Mouse (Mus musculus) C2C12 (cell line): ENCODE measurements around the gene Tpcn1. TPM values are rescaled to one million over a fixed set of nuclear protein-coding genes. Genes with fewer than 3 reads are reported as not detected.

ENCODE experiments used
- H3K27me3 ChIP-seq: one replicate; pipeline ENCODE4 v1.6.1; 2011; ENCODE audit not compliant: control insufficient read depth, insufficient read depth, insufficient read length
- H3K36me3 ChIP-seq: one replicate; pipeline ENCODE4 v1.6.1; 2011; ENCODE audit not compliant: control insufficient read depth, insufficient read depth
- H3K4me3 ChIP-seq: one replicate; pipeline ENCODE4 v1.5.1; 2011; ENCODE audit warnings: mild to moderate bottlenecking, control low read depth; ENCODE audit not compliant: poor library complexity, insufficient read depth, severe bottlenecking
- H3K79me2 ChIP-seq: one replicate; pipeline ENCODE4 v1.6.1; 2011; ENCODE audit not compliant: control insufficient read depth, insufficient read depth
- H3K79me3 ChIP-seq: one replicate; pipeline ENCODE4 v1.6.1; 2011; ENCODE audit warnings: low read depth, control low read depth
- H3ac ChIP-seq: one replicate; pipeline ENCODE3; 2011; ENCODE audit warnings: low read depth; ENCODE audit not compliant: control insufficient read depth, insufficient read length
- CEBPB ChIP-seq: IDR thresholded peaks from one replicate; pipeline ENCODE4 v1.6.1; 2011; ENCODE audit warnings: low read depth, mild to moderate bottlenecking, control low read depth, moderate library complexity
- CTCF ChIP-seq: IDR thresholded peaks from one replicate; pipeline ENCODE4 v1.5.1; 2011; ENCODE audit not compliant: control insufficient read depth, insufficient read depth, insufficient read length
- FOSL1 ChIP-seq: IDR thresholded peaks from one replicate; pipeline ENCODE4 v1.8.0; 2011; ENCODE audit warnings: mild to moderate bottlenecking, low read length; ENCODE audit not compliant: poor library complexity, insufficient read depth, severe bottlenecking
- MAX ChIP-seq: IDR thresholded peaks from one replicate; pipeline ENCODE4 v1.6.1; 2011; ENCODE audit warnings: mild to moderate bottlenecking, control low read depth
- MYOD1 ChIP-seq: IDR thresholded peaks from one replicate; pipeline ENCODE4 v1.6.1; 2011; ENCODE audit warnings: low read depth; ENCODE audit not compliant: control insufficient read depth, insufficient read length
- MYOG ChIP-seq: IDR thresholded peaks from one replicate; pipeline ENCODE4 v1.6.1; 2011; ENCODE audit not compliant: control insufficient read depth, insufficient read length; ENCODE audit errors: extremely low read depth
- USF1 ChIP-seq: IDR thresholded peaks from one replicate; pipeline ENCODE4 v1.6.1; 2011; ENCODE audit warnings: low read depth, mild to moderate bottlenecking, control low read depth, moderate library complexity
- polyA plus RNA-seq: library from polyadenylated mRNA; unstranded; fragments of >200 nt; fragmentation: generic; extraction: Trizol; gene quantifications from one replicate; pipeline ENCODE4 v1.2.1, GENCODE M21; 2012; ENCODE audit warnings: missing spikeins

The Tpcn1 gene
- polyA plus RNA-seq, 1 experiment, result 34.6 TPM

GRCm38 (mm10) chr5:120605688-120606087 is 17.2 kb upstream of the Tpcn1 start:
- no peaks in the 10 kb centered on the region for H3K27me3 ChIP-seq
- no peak overlapping the region for H3ac ChIP-seq
- TF ChIP-seq USF1 (no peak), MYOG (no peak), CTCF (peak; percentile 54), FOSL1 (no peak), CEBPB (no peak), MYOD1 (no peak), MAX (no peak)
- H3K4me3 ChIP-seq, result no peak overlapping the region
- no peaks in the 10 kb centered on the region for H3K79me2 ChIP-seq
- no peaks in the 10 kb centered on the region for H3K36me3 ChIP-seq
- H3K79me3 ChIP-seq, result no peaks in the 10 kb centered on the region

- no peaks in the 10 kb centered on the region for H3K27me3 ChIP-seq
- TF ChIP-seq CTCF (no peak), MYOD1 (no peak), MYOG (no peak), USF1 (no peak), CEBPB (no peak), FOSL1 (no peak), MAX (no peak)
Measured at GRCm38 (mm10) chr5:120605241-120605661, 16.8 kb upstream of the Tpcn1 start.

GRCm38 (mm10) chr5:120604839-120605238 is 16.4 kb upstream of the Tpcn1 start:
- no peaks in the 10 kb centered on the region for H3K27me3 ChIP-seq

More at GRCm38 (mm10) chr5:120605241-120605661, 16.8 kb upstream of the Tpcn1 start:
- Histone ChIP-seq H3K4me3 (peak overlapping the region; percentile 11), H3K79me2 (no peaks in the 10 kb centered on the region), H3K36me3 (no peaks in the 10 kb centered on the region), H3ac (peak overlapping the region; percentile 40), H3K79me3 (no peaks in the 10 kb centered on the region)

GRCm38 (mm10) chr5:120603515-120603914 is 15.0 kb upstream of the Tpcn1 start:
- H3K79me2 ChIP-seq, result no peaks in the 10 kb centered on the region
- no peaks in the 10 kb centered on the region for H3K36me3 ChIP-seq
- TF ChIP-seq MYOD1, result no peak
- TF ChIP-seq CTCF, result no peak
- TF ChIP-seq MAX, result no peak
- TF ChIP-seq MYOG, result no peak
- TF ChIP-seq FOSL1, result no peak
- no peak for TF ChIP-seq CEBPB
- no peak for TF ChIP-seq USF1
- H3K4me3 ChIP-seq, result no peak overlapping the region
- no peaks in the 10 kb centered on the region for H3K79me3 ChIP-seq
- no peaks in the 10 kb centered on the region for H3K27me3 ChIP-seq
- no peak overlapping the region for H3ac ChIP-seq

More at GRCm38 (mm10) chr5:120604839-120605238, 16.4 kb upstream of the Tpcn1 start:
- H3K79me3 ChIP-seq, result no peaks in the 10 kb centered on the region
- H3K79me2 ChIP-seq, result no peaks in the 10 kb centered on the region
- no peak overlapping the region for H3ac ChIP-seq
- H3K36me3 ChIP-seq, result no peaks in the 10 kb centered on the region
- peak; percentile 53 for TF ChIP-seq CTCF
- no peak for TF ChIP-seq MAX
- no peak for TF ChIP-seq USF1
- no peak for TF ChIP-seq MYOG
- no peak for TF ChIP-seq FOSL1
- no peak for TF ChIP-seq MYOD1
- TF ChIP-seq CEBPB, result no peak
- peak overlapping the region; percentile 11 for H3K4me3 ChIP-seq

- Histone ChIP-seq H3K79me2 (no peaks in the 10 kb centered on the region), H3K27me3 (no peaks in the 10 kb centered on the region)
- TF ChIP-seq USF1, result no peak
- no peak for TF ChIP-seq CEBPB
- no peak for TF ChIP-seq MYOD1
- no peak for TF ChIP-seq MAX
- no peak for TF ChIP-seq CTCF
- no peak for TF ChIP-seq MYOG
- TF ChIP-seq FOSL1, result no peak
Measured at GRCm38 (mm10) chr5:120602210-120602609, 13.7 kb upstream of the Tpcn1 start.

More at GRCm38 (mm10) chr5:120602210-120602609, 13.7 kb upstream of the Tpcn1 start:
- no peak overlapping the region for H3K4me3 ChIP-seq
- H3K79me3 ChIP-seq, result no peaks in the 10 kb centered on the region
- no peak overlapping the region for H3ac ChIP-seq
- H3K36me3 ChIP-seq, result no peaks in the 10 kb centered on the region
